Mouse (Mus musculus): ENCODE results near the gene Gatd1.
A peak's percentile ranks its signal among the peaks of the same experiment; 100 is the strongest.

DNA sequence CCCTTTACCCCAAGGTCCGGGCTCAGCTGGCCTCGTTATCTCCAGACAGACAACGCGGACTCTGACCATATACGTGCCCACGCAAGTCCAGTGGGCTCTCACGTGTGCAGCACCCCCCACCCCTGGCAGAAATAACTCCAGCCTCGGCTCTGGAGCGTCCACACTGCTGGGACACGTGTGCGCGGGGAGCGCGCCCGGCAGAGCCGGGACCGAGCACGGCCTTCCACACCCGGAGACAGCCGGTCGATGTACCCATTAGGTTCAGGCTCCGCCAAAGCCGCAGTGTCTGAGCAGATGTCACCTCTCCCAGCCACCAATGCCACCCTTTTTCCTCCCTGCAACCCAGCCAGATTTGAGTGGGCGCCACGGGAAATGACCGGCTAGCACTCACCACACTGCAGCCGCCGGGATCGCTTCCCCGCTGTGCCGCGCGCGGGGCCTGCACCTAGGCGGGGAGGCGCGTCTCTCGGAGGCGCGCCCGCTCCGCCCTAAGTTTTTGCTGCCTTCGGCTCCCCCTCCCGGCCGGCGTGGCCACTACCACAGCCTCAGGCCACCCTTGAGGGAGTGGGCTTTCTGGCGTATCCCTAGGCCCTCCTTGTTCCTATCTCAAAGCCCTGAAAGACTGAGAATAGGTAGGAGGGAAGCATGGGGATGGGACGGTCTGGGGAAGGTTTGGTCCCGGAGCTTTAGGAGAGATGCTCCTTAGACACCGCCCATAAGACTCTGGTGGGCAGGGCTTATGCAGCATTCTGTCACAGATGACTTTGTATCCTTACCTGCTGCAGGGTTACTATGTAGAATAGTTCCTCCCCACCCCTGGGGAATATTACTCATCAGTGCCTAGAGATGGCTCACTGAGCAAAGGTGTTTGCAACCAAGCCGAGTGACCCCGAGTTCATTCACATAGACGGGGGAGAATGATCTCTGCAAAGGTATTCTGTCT, 23.5 kb upstream of the Gatd1 start, which contains the start of gene Slc25a22:
- 0 out of 2 replicates have a peak, but pooled peaks have one; percentile 26 for TF ChIP-seq CTCF (IDR thresholded peaks at IDR 0.05; ENCODE audit: borderline replicate concordance, insufficient read depth, low read length)
- peak; percentile 83 for TF ChIP-seq POLR2A (IDR thresholded peaks at IDR 0.05; ENCODE audit: low read depth, low read length)
